Mouse (Mus musculus) liver, postnatal 0 days (tissue): ENCODE results near the gene Gata1.

Experiments used
- CTCF ChIP-seq: sonication (generic); IDR thresholded peaks from 2 replicates; pipeline ENCODE4 v1.5.1; 2016; ENCODE audit warnings: antibody characterized with exemption, low read depth
- EP300 ChIP-seq: IDR thresholded peaks from 2 replicates; pipeline ENCODE4 v1.6.1; 2016; ENCODE audit warnings: antibody characterized with exemption, low read depth, mild to moderate bottlenecking

- no peak for TF ChIP-seq CTCF
- TF ChIP-seq EP300: no peak
Measured at GRCm38 (mm10) chrX:7950091-7950490, 27.8 kb downstream of the Gata1 start.
